Mouse (Mus musculus): Measurements from ENCODE around the gene Rpgrip1. TPM values are rescaled to one million over a fixed set of nuclear protein-coding genes. Genes with fewer than 3 reads are reported as not detected.
"Not testable (repeated sequence)": the region's sequence is repeated elsewhere in the genome, so short reads cannot be mapped to it uniquely, and the experiment has no call there.

Rpgrip1 gene
- 1 to 10 TPM; 1.7 to 2.2 TPM for total RNA-seq (2021)
- long read RNA-seq, experiment 1, partial matches to known transcripts: 0 of 3 reads
- long read RNA-seq, experiment 1, other reads (novel, unspliced or antisense): 3 of 3 reads
- long read RNA-seq, experiment 2, partial matches to known transcripts: 0 of 4 reads
- long read RNA-seq, experiment 2, other reads (novel, unspliced or antisense): 4 of 4 reads

DNA sequence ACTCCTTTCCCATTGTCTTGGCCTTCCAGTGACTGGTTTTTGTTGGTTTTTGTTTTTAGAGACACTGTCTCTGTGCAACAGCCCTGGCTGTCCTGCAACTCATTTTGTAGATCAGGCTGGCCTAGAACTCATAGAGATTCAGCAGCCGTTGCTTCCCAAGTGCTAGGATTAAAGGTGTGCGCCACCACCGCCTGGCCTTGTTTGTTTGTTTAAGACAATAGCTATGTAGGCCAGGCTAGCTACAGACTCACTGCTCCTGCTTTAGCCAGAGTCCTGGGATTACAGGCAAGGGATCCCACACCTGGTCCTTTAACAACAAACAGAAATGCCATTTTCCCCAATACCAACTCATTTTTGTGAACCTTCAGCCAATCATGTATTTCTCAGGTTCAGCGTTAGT, at the start of gene Rpgrip1:
Gene Rpgrip1, plus strand, starts transcription at position 359 of the 400 bp plus-strand sequence.
- no peak within 1 kb of the TSS for H3K4me3 ChIP-seq
- H3K27ac ChIP-seq: no peak within 1 kb of the TSS
- TF ChIP-seq CTCF (conservative IDR thresholded peaks at IDR 0.05): no peak
- no peak for DNase-seq (ENCODE audit: low spot score in 2 of 2)

DNA sequence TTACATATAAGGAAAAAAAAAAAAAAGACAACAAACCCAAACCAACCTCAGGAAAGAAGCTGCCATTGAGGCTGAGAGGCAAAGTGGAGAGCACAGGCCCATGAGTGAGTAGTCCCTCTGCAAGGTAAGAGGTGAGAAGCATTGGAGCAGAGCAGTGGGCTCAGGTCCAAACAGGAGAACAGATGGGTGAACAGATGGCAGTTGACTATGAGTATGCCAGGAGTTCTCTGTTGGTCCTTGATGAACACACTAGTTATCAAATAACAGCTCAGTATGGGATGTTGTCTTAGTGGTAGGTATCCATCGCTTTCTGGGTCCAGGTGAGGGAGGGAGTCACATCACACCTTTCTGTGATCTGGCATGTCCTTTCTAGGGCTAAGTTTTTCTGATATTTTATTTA, 49.7 kb upstream of the Rpgrip1 start:
- no peak; the same call in 1 of the 2 replicates for TF ChIP-seq CTCF (conservative IDR thresholded peaks at IDR 0.05)
- Histone ChIP-seq H3K27ac (no peak overlapping the region), H3K4me3 (no peak overlapping the region)
- DNase-seq (ENCODE audit: low spot score in 2 of 2): no peak

- Histone ChIP-seq H3K27ac (no peak overlapping the region), H3K4me3 (no peak overlapping the region)
- DNase-seq (ENCODE audit: low spot score in 2 of 2): no peak
- TF ChIP-seq CTCF (conservative IDR thresholded peaks at IDR 0.05): no peak
Measured at GRCm38 (mm10) chr14:52061798-52062197, 48.7 kb upstream of the Rpgrip1 start.

DNA sequence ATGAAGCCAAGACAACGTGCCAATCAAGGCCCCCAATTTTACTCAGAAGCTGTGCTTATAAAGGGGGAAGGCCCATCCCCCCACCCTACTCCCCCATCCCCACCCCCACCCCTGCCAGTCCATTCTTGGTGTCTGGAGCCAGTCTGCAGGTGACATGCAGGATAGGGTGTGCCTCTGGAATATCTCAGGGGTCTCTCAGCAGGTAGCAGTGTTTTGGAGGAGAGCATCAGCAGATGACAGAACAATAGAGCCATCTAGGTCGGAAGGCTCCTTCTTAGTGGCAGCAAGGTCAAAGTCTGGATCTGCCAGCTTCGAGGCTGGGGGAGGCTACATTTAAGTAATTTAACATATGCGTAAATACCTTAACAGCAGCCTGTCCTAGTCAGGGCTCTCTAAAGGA, 44.4 kb upstream of the Rpgrip1 start:
- Histone ChIP-seq H3K27ac (no peak overlapping the region), H3K4me3 (no peak overlapping the region)
- no peak for TF ChIP-seq CTCF (conservative IDR thresholded peaks at IDR 0.05)
- no peak for DNase-seq (ENCODE audit: low spot score in 2 of 2)

GRCm38 (mm10) chr14:52071599-52072137, 38.8 kb upstream of the Rpgrip1 start:
- no peak for TF ChIP-seq CTCF (conservative IDR thresholded peaks at IDR 0.05)
- no peak for DNase-seq (ENCODE audit: low spot score in 2 of 2)
- Histone ChIP-seq H3K4me3 (no peak overlapping the region), H3K27ac (no peak overlapping the region)

- no peak for TF ChIP-seq CTCF (conservative IDR thresholded peaks at IDR 0.05)
- Histone ChIP-seq H3K4me3 (no peak overlapping the region), H3K27ac (no peak overlapping the region)
- no peak for DNase-seq (ENCODE audit: low spot score in 2 of 2)
Measured at GRCm38 (mm10) chr14:52083083-52083482, 27.4 kb upstream of the Rpgrip1 start.

DNA sequence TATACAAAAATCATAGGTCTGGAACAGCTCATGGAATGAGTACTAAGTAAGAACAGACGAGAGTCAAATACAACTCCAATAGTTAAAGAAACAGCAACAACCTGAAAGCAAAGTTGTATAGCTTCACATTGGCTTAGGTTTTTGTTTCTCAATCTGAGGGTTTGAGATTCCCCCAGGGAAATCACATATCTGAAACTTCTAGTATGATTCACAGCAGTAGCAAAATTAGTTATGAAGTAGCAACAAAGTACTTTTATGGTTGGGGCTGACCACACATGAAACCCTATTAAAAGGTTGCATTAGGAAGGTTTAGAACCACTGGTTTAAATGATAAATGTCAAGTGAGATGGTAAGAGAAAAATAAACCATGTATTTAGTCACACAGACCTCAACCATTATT, 16.0 kb upstream of the Rpgrip1 start:
- no peak overlapping the region for H3K4me3 ChIP-seq
- H3K27ac ChIP-seq: no peak overlapping the region
- TF ChIP-seq CTCF (conservative IDR thresholded peaks at IDR 0.05): no peak
- DNase-seq (ENCODE audit: low spot score in 2 of 2): no peak

DNA sequence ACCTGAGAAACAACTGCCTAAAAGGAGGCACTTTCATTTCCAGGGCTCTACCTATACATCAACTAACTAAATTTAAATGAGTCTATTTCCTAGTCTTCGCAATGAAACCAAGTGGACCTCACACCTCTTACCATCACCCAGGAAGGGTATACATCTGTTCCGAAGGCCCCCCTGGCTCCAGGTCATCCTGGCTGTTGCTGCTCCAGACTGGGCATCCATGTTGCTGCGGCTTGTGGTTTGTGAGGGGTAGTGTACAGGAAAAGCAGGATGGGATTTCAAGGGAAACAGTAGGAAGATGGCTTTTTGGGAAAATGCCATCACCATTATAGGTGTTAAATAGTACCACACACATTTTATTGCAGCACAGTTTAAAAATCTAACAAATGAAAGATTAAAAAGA, 13.3 kb upstream of the Rpgrip1 start:
- H3K4me3 ChIP-seq; DNase-seq (ENCODE audit: low spot score in 2 of 2); H3K27ac ChIP-seq: not testable (repeated sequence)

GRCm38 (mm10) chr14:52098387-52098786, 12.1 kb upstream of the Rpgrip1 start:
- not testable (repeated sequence) for H3K4me3 ChIP-seq

GRCm38 (mm10) chr14:52099563-52099962, 10.9 kb upstream of the Rpgrip1 start:
- DNase-seq (ENCODE audit: low spot score in 2 of 2): no peak
- no peak for TF ChIP-seq CTCF (conservative IDR thresholded peaks at IDR 0.05)
- H3K4me3 ChIP-seq: no peak overlapping the region
- H3K27ac ChIP-seq: no peak overlapping the region

More at GRCm38 (mm10) chr14:52098387-52098786, 12.1 kb upstream of the Rpgrip1 start:
- H3K27ac ChIP-seq; DNase-seq (ENCODE audit: low spot score in 2 of 2): not testable (repeated sequence)

GRCm38 (mm10) chr14:52100170-52100960, 10.1 kb upstream of the Rpgrip1 start:
- no peak for TF ChIP-seq CTCF (conservative IDR thresholded peaks at IDR 0.05)
- peak overlapping the region; percentile 13; the same call in 1 of the 2 replicates for H3K4me3 ChIP-seq

DNA sequence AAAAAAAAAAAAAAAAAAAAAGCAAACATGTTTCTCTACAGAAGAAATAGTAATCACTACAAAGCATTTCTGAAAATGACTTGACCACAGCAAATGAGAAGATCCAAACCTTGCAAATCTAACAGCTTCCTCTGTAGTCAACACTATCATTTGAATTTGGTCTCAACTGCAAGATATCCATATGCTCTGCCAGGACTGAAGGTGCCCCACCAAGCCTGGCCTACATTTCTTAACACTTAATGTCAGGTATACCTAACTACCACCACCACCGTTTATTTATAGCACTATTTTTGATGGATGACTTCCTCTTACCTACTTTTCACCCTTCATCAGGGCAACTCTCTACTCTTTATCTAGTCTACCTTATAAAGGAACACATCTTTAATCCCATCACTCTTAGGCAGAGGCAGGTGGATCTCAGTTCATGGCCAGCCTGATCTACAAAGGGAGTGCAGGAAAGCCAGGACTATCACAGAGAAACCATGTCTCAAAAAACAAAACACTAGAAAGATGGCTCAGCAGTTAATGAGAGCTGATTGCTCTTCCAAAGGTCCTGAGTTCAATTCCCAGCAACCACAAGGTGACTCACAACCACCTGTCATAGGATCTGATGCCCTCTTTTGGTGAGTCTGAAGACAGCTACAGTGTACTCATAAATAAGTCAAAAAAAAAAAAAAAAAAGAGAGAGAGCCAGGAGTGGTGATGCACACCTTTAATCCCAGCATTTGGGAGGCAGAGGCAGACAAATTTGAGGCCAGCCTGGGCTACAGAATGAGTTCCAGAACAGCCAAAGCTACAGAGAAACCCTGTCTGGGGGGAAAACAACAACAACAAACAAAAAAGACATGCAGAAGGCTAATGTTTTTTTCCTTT, 9.0 kb upstream of the Rpgrip1 start:
- TF ChIP-seq CTCF (conservative IDR thresholded peaks at IDR 0.05): no peak
- DNase-seq (ENCODE audit: low spot score in 2 of 2): no peak
- Histone ChIP-seq H3K4me3 (peak overlapping the region; percentile 95), H3K27ac (no peak overlapping the region)

More at GRCm38 (mm10) chr14:52100170-52100960, 10.1 kb upstream of the Rpgrip1 start:
- DNase-seq (ENCODE audit: low spot score in 2 of 2): no peak
- no peak overlapping the region for H3K27ac ChIP-seq

DNA sequence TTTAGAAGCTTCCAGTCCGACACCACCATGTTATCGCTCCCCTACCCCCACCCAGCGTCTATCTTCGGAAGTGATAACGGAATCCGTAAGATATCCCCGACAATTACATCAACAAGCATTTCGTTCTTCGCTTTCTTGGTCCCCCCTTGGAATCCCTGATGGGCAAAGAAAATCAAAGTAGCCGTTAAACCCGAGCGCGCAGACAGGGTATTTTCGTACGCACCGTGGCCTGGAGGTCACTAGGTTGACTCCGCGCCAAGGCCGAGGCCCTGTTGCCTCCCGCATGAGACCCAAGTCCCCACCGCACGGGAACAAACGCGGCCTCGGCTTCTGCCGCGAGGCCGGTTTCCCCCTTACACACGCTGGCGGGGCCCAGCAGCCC, 7.0 kb upstream of the Rpgrip1 start:
- Histone ChIP-seq H3K4me3 (peak overlapping the region; percentile 95), H3K27ac (peak overlapping the region; percentile 97)
- 0 out of 2 replicates have a peak, but pooled peaks have one; percentile 38 for TF ChIP-seq CTCF (conservative IDR thresholded peaks at IDR 0.05)
- DNase-seq (ENCODE audit: low spot score in 2 of 2): peak; percentile 8 to 39
